Mouse (Mus musculus) urinary bladder, adult 2 months (tissue): ENCODE results near the gene Gm13723. TPM values are rescaled to one million over a fixed set of nuclear protein-coding genes. Genes with fewer than 3 reads are reported as not detected.

Experiments
- DNase-seq: peaks from one replicate; pipeline ENCODE4 v3.0.0; 2022; ENCODE audit warnings: low spot score
- polyA plus RNA-seq: library from polyadenylated mRNA; depleted of rRNA; stranded (reverse); fragments of >200 nt; gene quantifications from 2 replicates; pipeline ENCODE4 v1.2.3, GENCODE M21; 2012; rRNA removed

Gene Gm13723
- polyA plus RNA-seq = not detected in 2 replicates

DNA sequence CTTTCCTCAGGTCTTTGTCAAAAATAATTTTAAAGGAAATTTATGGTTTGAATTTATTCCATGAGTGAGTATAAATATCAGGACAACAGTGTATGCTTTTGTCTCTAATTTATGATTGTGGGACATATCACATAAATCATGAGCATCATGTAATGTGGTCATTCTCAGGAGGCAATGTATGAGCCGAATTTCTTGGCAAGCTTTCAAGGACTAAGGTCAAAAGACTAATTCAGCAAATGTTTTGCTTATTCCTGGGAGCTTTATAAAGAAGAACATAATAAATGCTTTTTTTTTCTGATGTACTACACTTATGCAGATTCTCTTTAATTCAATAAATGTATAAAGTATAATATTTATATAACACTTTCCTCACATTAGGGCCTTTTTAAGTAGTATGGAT is at the start of gene Gm13723:
Gene Gm13723 (minus strand): TSS at position 101 of the 400 bp plus-strand sequence.
- no peak for DNase-seq

DNA sequence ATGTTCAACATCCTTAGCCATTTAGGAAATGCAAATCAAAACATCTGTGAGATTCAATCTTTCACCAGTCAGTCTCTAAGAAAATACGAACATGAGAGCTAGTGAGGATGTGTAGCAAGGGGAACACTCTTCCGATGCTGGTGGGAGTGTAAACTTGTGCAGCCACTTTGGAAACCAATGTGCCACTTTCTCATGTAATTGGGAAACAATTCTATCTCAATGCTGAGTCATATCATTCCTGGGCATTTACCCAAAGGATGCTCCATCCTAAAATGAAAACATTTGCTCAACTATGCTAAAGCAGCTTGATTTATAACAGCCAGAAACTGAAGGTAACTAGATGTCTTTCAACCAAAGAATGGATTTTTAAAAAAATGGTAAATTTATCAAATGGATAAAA is 31.0 kb upstream of the Gm13723 start:
- no peak for DNase-seq

DNA sequence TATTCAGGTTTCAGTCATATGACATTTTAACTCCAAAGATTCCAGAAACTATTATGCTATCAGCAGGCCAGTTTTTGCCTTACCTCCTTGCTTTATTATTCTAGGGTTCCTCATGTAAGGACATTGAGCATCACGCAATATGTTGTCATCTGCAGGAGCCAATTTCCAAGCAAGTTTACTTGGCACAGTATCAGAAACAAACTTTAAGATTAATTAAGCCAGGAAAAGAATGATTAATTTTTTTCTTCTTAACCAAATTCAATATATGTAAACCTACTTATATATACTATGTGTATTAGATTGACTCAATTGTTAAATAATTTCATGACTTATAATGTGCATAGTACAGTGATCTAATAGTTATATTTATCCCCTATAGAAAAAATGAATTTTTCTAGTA is 17.5 kb upstream of the Gm13723 start, which contains the start of gene Olfr1097:
Gene Olfr1097 (minus strand): TSS at position 101 of the 400 bp plus-strand sequence.
- no peak for DNase-seq

DNA sequence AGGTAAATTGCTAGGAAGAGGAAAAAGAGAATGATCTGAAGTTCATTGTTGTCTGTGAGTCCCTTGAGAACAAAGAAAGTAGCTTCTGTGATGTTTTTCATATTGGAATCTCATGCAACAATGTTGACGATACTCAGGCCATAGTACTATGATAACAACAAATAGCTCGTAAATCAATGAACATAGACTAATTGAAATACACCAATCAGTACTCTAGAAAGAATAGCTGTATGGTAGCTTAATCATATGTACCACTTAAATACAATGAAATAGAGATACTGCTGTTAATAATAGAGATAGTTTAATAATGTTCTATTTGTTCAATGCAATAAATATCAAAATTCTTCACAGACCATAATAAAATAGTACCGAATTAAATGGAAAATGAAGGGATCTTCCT is 23.0 kb downstream of the Gm13723 start, which contains the start of gene Olfr1095:
Gene Olfr1095 (minus strand): TSS at position 101 of the 400 bp plus-strand sequence.
- DNase-seq = no peak

DNA sequence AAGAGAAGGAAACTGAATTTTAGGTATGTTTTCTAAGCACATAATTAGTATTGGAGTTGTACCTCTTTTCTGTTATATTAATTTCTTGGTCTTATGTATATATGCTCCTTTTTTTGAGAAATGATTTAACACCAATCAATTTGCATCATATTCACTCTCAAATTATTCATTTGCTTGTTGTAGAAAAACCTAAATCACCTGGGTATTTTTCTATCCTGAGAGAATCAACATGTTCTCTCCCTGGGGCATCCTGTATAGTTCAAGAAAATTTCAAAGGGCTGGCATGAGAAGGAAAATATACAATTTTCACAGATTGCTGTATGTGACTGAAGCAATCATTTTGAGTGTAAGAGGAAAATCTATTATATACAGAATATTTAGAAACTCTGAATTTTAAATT is 50.2 kb downstream of the Gm13723 start, which contains the start of gene Olfr1094:
Gene Olfr1094 (plus strand): TSS at position 301 of the 400 bp plus-strand sequence.
- DNase-seq = no peak

Other genes with a start within 250 kb of the Gm13723 start
- not detected in 2 replicates for gene Olfr1084, start 235.1 kb downstream of the Gm13723 start, polyA plus RNA-seq
- not detected in 2 replicates for gene Olfr1085, start 212.8 kb downstream of the Gm13723 start, polyA plus RNA-seq
- gene Olfr1086, start 194.7 kb downstream of the Gm13723 start, polyA plus RNA-seq = not detected in 2 replicates
- not detected in 2 replicates for gene Olfr1087, start 176.4 kb downstream of the Gm13723 start, polyA plus RNA-seq
- not detected in 2 replicates for gene Olfr1089, start 141.1 kb downstream of the Gm13723 start, polyA plus RNA-seq
- gene Olfr1090, start 115.8 kb downstream of the Gm13723 start, polyA plus RNA-seq = not detected in 2 replicates
- gene Olfr1093, start 92.3 kb downstream of the Gm13723 start, polyA plus RNA-seq = not detected in 2 replicates
- not detected in 2 replicates for gene Olfr141, start 64.8 kb downstream of the Gm13723 start, polyA plus RNA-seq
- gene Olfr1094, start 50.1 kb downstream of the Gm13723 start, polyA plus RNA-seq = not detected in 2 replicates
- gene Olfr1095, start 23.1 kb downstream of the Gm13723 start, polyA plus RNA-seq = not detected in 2 replicates
- not detected in 2 replicates for gene Olfr1097, start 17.4 kb upstream of the Gm13723 start, polyA plus RNA-seq
- not detected in 2 replicates for gene Olfr1098, start 49.7 kb upstream of the Gm13723 start, polyA plus RNA-seq
- not detected in 2 replicates for gene Olfr1099, start 85.9 kb upstream of the Gm13723 start, polyA plus RNA-seq
- not detected in 2 replicates for gene Olfr1100, start 105.2 kb upstream of the Gm13723 start, polyA plus RNA-seq
- gene Olfr1101, start 116.4 kb upstream of the Gm13723 start, polyA plus RNA-seq = not detected in 2 replicates
- gene Olfr1102, start 123.6 kb upstream of the Gm13723 start, polyA plus RNA-seq = not detected in 2 replicates
- gene Olfr1104, start 152.3 kb upstream of the Gm13723 start, polyA plus RNA-seq = not detected in 2 replicates
- gene Olfr1105, start 161.7 kb upstream of the Gm13723 start, polyA plus RNA-seq = not detected in 2 replicates
- not detected in 2 replicates for gene Olfr1106, start 177.5 kb upstream of the Gm13723 start, polyA plus RNA-seq
- not detected in 2 replicates for gene Olfr1107, start 201.0 kb upstream of the Gm13723 start, polyA plus RNA-seq
- not detected in 2 replicates for gene Olfr1109, start 221.2 kb upstream of the Gm13723 start, polyA plus RNA-seq
- not detected in 2 replicates for gene Olfr259, start 239.8 kb upstream of the Gm13723 start, polyA plus RNA-seq